27 mouse cellular contexts compared by ENCODE assay signal in genomic region chr5:121474610-121475009, GRCm38 (mm10). TPM values are rescaled to one million over a fixed set of nuclear protein-coding genes. Genes with fewer than 3 reads are reported as not detected.
DNase-seq lines count a peak whose midpoint lies in the region; ATAC-seq lines count a peak whose summit lies in the region.
"Had no signal": no experiment of that assay in that cellular context is flagged by ENCODE, and none has a peak within 500 bp of the region (broad histone marks: within the 10 kb centered on the region; RNA-seq: fewer than 3 reads in every experiment).

No protein-coding gene starts in this region.

- peaks cover 9% of the 10 kb centered on the region for H3K4me1 ChIP-seq in heart, embryonic 10.5 days
- H3K4me1 ChIP-seq: embryonic facial prominence, embryonic 15.5 days; heart, embryonic 12.5 days; hindbrain, embryonic 12.5 days; limb, embryonic 12.5 days had no signal

- H3K27ac ChIP-seq in heart, embryonic 10.5 days: peak overlapping the region; percentile 32; the same call in 1 of the 2 replicates
- H3K27ac ChIP-seq: embryonic facial prominence, embryonic 15.5 days; forebrain, embryonic 10.5 days; hindbrain, embryonic 12.5 days; limb, embryonic 12.5 days had no signal

- 68% methylated on average over 7 of the region's 7 CpGs for WGBS in heart, embryonic 10.5 days

- H3K27me3 ChIP-seq in heart, embryonic 10.5 days (ENCODE audit: insufficient read depth, poor library complexity, severe bottlenecking): no peaks in the 10 kb centered on the region
- H3K27me3 ChIP-seq: embryonic facial prominence, embryonic 15.5 days; heart, embryonic 12.5 days; hindbrain, embryonic 12.5 days; limb, embryonic 12.5 days; liver, embryonic 15.5 days had no signal

- H3K36me3 ChIP-seq in heart, embryonic 10.5 days: no peaks in the 10 kb centered on the region
- H3K36me3 ChIP-seq: embryonic facial prominence, embryonic 15.5 days; forebrain, embryonic 10.5 days; heart, embryonic 12.5 days; hindbrain, embryonic 12.5 days; limb, embryonic 12.5 days; liver, embryonic 15.5 days had no signal

- H3K4me3 ChIP-seq in heart, embryonic 10.5 days: no peak overlapping the region
- H3K4me3 ChIP-seq: embryonic facial prominence, embryonic 15.5 days; forebrain, embryonic 10.5 days; heart, embryonic 12.5 days; hindbrain, embryonic 12.5 days; limb, embryonic 12.5 days; liver, embryonic 15.5 days had no signal

- no peaks in the 10 kb centered on the region for H3K9me3 ChIP-seq in heart, embryonic 10.5 days
- H3K9me3 ChIP-seq: embryonic facial prominence, embryonic 15.5 days; forebrain, embryonic 10.5 days; heart, embryonic 12.5 days; hindbrain, embryonic 12.5 days; limb, embryonic 12.5 days; liver, embryonic 15.5 days had no signal

- no peak for ATAC-seq in erythroid progenitor cell, adult 5-6 weeks (replicated peaks; ENCODE audit: low FRiP score, poor library complexity, severe bottlenecking)
- ATAC-seq: forebrain, embryonic 16.5 days; intestine, postnatal 0 days had no signal

- DNase-seq in heart, embryonic 10.5 days (ENCODE audit: low spot score): no peak
- DNase-seq in heart, postnatal 14 days: no peak
- peak; percentile 56 to 70 for DNase-seq in lung, adult 18-20 months
- DNase-seq in lung, postnatal 14 days: no peak
- peak; percentile 40 for DNase-seq in kidney, adult 9 months
- peak; percentile 54 for DNase-seq in lung, postnatal 25 days (ENCODE audit: low spot score)
- no peak for DNase-seq in cerebellum, adult 8-10 months
- DNase-seq: adrenal gland, postnatal 14 days; cerebellum, adult 2 months; gastrocnemius, postnatal 14 days; heart, adult 11 months; heart, postnatal 10 days; midbrain, embryonic 14.5 days; right cerebral cortex, postnatal 25 days; spleen, adult 18-20 months; thymus, postnatal 14 days had no signal

- intact Hi-C loops in heart, postnatal 14 days (cut with DNase I): loop anchor here (5.0 kb wide), 1 partner anchor 32 kb away; no protein-coding TSS in a partner anchor

RNA-seq across cellular contexts. Expression of gene Erp29, which starts 22.3 kb away (rescaled TPM):
- polyA plus RNA-seq in heart, embryonic 10.5 days (2016; fragmentation: Nextera tagmentation; extraction: Ambion mirVana): 153 and 160 TPM in 2 replicates
- total RNA-seq in heart, postnatal 14 days (2021): 10 to 100 TPM; 84.7 to 93.4 TPM
- total RNA-seq in erythroid progenitor cell, adult 5-6 weeks (2015; ENCODE audit: low replicate concordance): 37.1 and 50.3 TPM in 2 replicates
- total RNA-seq in erythroid progenitor cell, adult 5-6 weeks (2017; ENCODE audit: low replicate concordance): 118 and 141 TPM in 2 replicates

RNA-seq across cellular contexts. Expression of gene Tmem116, which starts 22.9 kb away (rescaled TPM):
- 2.4 and 4.6 TPM in 2 replicates for polyA plus RNA-seq in heart, embryonic 10.5 days (2016; fragmentation: Nextera tagmentation; extraction: Ambion mirVana)
- 1 to 10 TPM; 8.4 to 9.4 TPM for total RNA-seq in heart, postnatal 14 days (2021)
- total RNA-seq in erythroid progenitor cell, adult 5-6 weeks (2015; ENCODE audit: low replicate concordance): not detected in 2 replicates
- total RNA-seq in erythroid progenitor cell, adult 5-6 weeks (2017; ENCODE audit: low replicate concordance): 0.26 TPM in 1 of 2 replicates, not detected in the other

RNA-seq across cellular contexts. Expression of gene Adam1b, which starts 28.6 kb away (rescaled TPM):
- 0.15 and 0.18 TPM in 2 replicates for polyA plus RNA-seq in heart, embryonic 10.5 days (2016; fragmentation: Nextera tagmentation; extraction: Ambion mirVana)
- not detected for total RNA-seq in heart, postnatal 14 days (2021)
- not detected in 2 replicates for total RNA-seq in erythroid progenitor cell, adult 5-6 weeks (2015; ENCODE audit: low replicate concordance)
- not detected in 2 replicates for total RNA-seq in erythroid progenitor cell, adult 5-6 weeks (2017; ENCODE audit: low replicate concordance)
- total RNA-seq: adrenal gland, postnatal 14 days; gastrocnemius, postnatal 14 days; heart, postnatal 10 days; left cerebral cortex, postnatal 10 days had no signal
- polyA plus RNA-seq: cerebellum, adult 2 months; embryonic facial prominence, embryonic 15.5 days; forebrain, embryonic 10.5 days; hindbrain, embryonic 12.5 days; liver, embryonic 15.5 days; neural tube, embryonic 11.5 days had no signal

Comparison
In these comparisons a context has a peak if more than half of its experiments do, and no peak if none do; other contexts are left out.
1. DNase-seq: peak in lung, adult 18-20 months (2 of 2), kidney, adult 9 months (single experiment) and lung, postnatal 25 days (single experiment); none in heart, embryonic 10.5 days (single experiment), heart, postnatal 14 days (0 of 2), lung, postnatal 14 days (single experiment) and cerebellum, adult 8-10 months (single experiment).